Mouse (Mus musculus) bone marrow macrophage, adult 2 months (primary cell): ENCODE results near the gene Msi2.

ENCODE experiments used
- CTCF ChIP-seq: IDR thresholded peaks from 2 replicates; pipeline ENCODE4 v1.5.1; 2012; ENCODE audit warnings: low read depth, mild to moderate bottlenecking, low read length, moderate library complexity
- POLR2A ChIP-seq: IDR thresholded peaks from 2 replicates; pipeline ENCODE4 v1.6.1; 2012; ENCODE audit warnings: mild to moderate bottlenecking, low read depth, low read length, borderline replicate concordance

DNA sequence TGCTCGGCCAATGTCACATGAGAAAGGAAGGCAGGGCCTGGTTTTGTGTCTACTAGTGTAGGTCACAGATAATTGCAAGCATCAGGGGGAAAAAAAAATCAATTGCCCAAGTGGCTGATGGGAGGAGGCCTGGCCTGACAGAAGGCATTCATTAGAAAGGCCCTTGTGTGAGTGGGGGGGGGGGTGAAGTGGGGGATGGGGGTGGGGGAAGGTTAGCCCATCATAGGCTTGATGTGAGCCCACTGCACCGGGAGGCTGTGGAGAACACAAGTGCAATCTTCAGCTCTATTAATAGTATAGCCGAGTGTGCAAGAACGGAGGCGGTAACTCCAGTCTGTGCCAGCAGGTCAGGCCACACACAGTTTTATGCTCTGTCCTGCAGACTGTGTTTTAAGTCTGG lies 11.1 kb upstream of the Msi2 start:
- TF ChIP-seq CTCF, result no peak
- TF ChIP-seq POLR2A, result no peak
